Mouse (Mus musculus) thymus, adult 18-20 months (tissue): ENCODE results near the gene Tsku.
A peak's percentile ranks its signal among the peaks of the same experiment; 100 is the strongest.

Source experiments
- DNase-seq, 2 experiments: peaks; one replicate each; pipeline ENCODE4 v3.0.0; 2022; ENCODE audit warnings: mixed read lengths in 2 of 2

Tsku gene

DNA sequence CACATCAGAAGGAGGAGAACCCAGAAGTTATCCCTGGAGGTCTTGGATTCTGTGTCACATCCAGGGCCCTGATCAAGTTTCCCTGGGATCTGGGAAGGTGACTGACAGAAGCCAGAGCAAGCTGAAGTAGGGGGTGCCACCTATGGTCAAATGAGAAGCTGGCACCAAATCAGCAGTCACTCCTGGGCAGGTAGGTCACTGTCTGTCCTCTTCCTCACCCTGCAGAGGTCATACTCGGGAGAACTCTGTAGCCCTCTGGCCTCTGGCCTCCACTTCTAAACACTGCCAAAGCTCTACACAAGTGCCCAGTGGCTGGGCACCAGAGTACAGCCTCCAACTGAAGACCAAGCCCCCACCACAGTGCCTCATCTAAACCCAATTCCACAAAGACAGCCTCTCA, 3.1 kb downstream of the Tsku start:
- no peak for DNase-seq

DNA sequence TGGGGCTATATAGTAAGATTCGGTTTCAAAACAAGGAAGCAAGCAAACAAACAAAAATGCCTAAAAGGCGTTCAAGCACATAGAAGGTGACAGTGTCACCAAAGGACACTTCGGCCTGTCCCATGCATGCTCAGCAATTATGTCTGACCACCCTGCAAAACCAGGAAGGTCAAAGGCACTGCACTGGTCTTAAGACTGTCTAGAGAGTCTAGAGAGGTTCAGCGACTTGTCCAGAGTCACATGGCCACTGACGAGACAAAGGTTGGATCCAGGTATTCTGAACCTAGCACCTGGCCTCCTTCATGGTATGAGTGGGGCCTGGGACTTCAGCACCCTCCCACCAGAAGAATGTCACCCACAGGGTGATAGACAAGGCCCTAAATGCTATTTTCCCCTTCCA, 3.8 kb downstream of the Tsku start:
- DNase-seq, result no peak

DNA sequence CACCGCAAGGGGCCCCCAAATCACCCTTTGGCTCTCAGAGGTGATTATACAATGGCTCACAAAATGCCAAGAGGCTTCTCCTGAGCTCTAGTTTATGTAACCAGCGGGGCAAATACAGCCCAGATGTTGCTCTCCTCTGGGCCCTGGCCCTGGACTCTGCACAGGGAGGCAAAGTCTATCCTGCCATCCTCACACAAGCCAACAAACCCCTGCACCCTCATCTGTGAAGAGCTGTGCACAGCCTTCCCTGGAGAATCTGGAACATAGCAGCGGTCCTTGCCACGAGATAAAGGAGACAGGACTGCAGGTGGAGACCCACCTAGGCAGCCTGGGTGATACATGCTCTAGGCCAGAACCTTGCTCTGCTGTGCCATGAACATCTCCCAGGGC, 6.2 kb downstream of the Tsku start:
- no peak for DNase-seq

DNA sequence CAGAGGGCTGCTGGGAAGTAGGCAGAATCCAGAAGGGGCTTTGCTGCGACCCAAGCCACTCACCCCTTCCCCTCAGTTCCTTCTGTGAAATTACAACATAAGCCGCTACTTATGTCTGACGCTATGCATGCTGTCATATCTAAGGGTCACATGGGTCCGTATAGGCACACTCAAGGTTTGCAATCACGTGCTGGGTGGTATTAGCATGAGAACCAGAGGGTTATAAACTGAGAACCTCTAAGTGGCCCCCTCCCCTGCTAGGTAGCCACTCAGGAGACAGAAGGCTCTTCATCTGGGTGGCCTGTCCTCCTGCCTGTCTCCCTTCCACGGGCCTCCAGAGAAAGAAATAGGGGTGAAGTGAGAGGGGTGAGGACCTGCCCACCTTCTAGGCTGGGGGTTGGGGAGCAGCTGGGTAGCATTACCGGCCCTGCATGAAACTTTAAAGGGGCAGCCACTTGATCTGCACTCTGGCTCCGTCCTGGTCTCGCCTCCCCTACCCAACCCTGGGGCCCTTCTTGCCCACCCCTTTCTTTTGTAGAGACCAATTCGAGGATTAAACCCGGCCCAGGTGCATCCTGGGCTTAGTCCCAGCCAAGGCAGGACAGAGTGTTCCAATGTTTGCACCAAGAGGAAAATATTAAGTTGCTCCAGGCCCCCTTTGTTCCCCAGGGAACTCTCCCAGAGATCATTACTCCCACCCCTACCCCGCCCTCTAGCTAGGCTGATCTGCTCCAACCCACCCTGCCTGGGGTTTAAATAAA, 6.8 kb downstream of the Tsku start:
- no peak for DNase-seq

DNA sequence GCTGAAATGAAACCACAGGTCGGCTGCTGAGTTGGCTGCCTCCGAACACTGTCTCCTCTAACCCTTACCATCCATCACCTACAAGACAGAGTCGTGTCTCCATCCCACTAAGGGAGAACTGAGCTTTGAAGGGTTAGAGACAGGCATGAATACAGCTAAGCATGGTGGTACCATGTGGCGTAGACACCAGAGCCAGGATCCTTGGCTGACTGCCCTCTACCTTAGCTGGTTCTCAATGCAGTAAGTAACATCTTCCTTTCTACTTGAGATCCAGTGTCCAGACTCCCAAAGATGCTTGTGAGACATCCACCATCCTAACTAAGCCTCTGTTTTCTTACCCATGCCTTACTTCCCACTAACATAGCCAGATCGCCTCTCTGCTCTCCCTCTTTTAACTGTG, 7.5 kb downstream of the Tsku start:
- DNase-seq, result no peak

DNA sequence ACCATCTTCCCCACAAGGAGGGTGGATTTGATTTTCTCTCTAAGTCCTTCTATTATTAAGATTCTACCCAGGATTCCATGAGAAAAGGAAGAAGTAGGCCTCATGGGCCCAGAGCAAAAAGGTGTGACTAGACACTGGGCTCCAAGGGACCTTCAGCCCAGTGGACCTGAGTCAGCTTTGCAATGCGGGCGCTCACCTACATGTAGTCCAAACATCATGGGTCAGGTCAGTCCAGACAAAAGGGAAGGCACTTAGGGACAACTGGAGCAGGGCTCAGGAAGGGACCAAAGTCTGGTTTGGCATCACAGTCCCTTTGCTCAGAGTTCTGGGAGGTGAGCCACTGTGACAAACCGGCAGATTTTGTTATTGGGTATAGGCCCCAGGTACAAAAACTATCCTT, 9.6 kb downstream of the Tsku start:
- no peak for DNase-seq

DNA sequence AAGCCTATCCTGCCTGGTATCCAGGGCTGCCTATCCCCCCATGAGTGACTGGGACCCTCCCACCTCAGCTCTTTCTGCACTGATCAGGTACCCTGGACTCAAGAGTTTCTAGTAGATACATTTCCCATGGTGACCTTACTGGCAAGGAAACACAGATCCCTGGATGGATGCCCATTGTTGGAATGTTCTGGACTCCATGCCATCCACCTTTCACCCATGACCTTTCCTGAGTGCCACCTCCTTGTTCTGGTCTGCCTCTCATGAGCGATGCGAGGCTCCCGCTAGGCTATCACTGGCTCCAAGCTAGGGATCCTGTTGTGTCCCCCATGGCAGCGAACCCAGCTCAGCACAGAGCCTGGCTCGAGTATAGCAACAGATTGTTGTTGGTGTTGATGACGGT, 11.3 kb downstream of the Tsku start:
- DNase-seq, result no peak

DNA sequence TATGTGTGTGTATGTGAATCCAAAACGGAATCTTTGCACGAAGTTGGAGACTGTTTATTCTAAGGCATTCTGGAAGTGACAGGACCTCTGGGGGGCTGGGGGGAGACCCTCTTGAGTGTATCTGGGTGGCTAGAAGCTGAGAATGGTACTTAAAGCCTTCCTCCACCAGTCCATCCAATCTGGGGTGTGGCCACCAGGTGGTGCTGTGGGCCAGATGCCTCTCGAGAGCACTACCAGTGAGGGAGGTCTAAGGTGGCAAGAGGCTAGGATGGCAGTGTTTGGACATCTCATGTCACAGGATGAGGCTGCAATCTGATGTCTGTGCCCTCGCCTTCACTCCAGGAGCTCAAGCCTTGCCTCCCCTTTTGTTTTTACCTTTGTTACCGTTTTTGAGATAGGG, 12.0 kb downstream of the Tsku start:
- DNase-seq, result peak; percentile 43 to 47

DNA sequence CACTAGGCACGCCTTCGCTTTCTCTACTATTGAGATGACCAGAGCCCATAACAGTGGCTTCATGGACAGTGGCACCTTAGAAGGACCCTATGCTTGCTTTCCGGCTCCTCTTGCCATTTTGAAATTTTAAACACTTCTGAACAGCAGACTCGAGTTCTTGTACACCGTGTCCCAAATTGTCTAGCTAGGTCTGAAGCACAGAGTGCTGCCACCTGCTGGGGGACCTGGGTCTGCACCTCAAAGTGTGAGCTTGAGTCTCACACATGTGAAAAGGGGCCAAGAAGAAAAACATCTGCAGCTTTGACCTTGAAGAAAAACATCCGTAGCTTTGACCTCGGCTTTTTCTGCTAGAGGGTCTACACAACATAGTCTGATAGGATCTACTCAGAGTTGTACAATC, 13.1 kb downstream of the Tsku start:
- DNase-seq, result peak in 1 of 2 experiments; percentile 21

DNA sequence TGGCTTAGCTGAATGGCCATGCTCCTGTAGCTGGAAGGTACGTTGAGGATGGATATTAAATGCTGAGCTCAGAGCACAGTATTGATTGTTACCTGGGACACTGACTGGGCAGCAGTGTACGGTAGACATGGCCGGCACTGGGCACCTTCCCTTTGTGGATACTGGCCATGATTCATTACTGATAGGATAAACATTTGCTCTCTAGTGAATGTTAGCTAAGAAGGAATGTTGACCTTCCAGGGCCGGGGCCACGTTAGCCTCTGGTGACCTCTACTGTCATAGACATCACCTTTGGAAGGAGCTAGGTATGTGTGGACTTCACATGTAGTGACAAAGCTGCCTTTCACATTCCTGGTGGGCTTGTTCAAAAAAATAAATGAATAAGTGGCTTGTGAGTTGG, 13.7 kb downstream of the Tsku start:
- DNase-seq, result no peak

DNA sequence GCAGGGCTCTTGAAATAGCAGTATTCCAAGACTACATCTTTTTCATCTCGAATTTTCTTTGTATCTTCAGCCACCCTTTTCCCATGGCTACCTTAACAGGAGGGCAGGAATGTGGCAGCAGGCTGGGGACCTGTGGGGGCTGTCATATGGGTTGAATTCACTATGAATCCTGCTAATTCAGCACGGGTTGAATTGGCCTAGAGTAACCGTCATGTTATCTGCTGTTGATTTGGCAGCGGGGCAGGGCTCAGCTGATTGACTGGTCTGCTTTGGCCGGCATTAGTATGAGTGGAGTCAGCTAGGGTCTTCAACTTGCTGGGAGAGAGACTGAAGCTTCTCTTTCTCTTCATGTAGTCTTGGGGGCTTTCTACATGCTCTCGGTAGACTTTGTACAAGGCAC, 16.1 kb downstream of the Tsku start:
- DNase-seq, result no peak

DNA sequence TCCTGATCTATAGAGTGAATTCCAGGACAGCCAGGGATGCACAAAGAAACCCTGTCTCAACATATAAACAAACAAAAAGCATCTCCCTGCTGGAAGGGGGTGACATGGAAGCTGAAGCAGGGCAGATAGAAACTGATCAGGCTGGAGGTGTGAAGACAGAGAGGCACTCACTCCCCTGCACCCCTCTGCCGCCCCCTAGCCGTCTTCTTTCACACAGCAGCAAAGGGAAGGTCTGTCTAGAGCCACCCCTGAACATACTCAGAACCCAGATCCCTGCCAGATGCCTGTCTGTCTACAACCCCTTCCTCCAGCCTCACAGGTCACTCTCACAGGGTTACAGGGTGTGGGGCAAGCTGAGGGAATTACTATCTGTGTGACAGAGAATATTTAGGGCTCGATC, 16.8 kb downstream of the Tsku start:
- DNase-seq, result peak; percentile 14 to 29

DNA sequence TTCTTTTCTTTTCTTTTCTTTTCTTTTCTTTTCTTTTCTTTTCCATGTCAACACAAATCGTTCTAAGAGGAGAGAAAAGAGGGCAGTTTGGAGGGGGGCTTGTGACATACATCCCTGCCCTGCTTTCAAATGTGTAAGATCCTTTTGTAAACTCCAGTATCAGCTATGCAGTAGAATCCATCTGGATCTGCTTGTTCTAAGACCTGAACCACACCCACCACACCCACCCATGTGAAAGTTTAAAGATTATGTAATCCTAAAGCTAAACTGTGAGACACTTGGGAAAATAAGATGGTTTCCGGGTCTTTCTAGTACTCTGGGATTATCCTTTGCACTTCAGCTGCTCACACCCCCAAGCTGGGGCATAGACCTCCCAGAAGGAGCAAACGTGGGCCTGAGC, 18.9 kb downstream of the Tsku start:
- DNase-seq, result no peak

DNA sequence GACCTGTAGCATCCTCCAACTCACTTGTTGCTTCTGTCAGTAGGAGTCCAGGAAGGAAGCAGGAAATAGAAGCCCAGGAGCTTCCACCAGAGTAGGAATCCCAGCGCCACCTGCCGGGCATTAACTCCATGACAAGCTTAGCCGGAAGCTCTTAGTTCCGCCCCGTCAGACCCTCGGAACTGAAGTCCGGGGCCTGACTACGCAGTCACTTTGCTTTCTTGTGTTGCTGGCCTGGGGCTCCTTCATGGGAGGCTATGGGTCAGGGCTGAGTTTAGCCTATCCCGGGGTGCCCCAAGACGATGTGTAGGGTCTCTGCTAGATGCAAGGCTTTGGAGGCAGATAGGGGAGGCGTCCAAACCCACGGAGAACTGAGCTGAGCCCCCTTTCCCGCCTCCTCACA, 19.7 kb downstream of the Tsku start:
- peak; percentile 62 to 63 for DNase-seq

DNA sequence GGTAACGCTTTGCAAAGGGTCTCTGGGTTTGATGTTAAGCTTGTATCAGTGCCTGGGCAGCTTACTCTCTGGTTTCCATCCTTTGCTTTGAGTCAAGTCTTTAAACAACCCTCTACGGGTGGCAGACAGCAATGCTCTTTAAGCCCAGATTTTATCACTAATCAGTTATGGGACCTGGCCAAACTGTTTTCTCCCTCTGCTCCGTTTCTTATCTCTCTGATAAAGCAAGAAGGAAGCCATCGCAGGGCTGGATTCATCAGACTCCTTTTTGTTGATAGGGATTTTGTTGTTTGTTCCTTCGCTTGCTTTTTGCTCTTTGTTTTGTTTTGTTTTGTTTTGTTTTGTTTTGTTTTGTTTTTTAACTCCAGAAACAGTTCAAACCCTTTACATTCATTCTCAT, 20.8 kb downstream of the Tsku start:
- DNase-seq, result no peak

DNA sequence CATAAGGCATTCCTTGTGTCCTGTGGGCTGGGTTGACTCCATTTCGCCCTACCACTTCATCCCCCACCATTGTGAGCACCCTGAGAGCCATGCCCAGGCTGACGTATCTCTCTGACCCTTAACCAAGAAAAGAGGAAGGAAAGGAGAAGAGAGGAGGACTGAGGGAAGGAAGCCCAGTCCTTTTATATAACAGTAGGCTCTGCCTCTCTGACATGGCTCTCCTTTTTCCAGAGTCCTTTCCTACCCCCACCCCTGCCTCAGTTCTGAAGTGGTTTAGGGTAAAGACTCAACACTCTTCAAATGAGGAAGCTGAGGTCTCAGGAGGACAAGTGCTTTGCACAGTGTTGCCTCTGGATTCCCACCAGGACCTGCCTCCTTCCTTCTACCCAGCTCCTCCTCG, 27.1 kb downstream of the Tsku start:
- no peak for DNase-seq

DNA sequence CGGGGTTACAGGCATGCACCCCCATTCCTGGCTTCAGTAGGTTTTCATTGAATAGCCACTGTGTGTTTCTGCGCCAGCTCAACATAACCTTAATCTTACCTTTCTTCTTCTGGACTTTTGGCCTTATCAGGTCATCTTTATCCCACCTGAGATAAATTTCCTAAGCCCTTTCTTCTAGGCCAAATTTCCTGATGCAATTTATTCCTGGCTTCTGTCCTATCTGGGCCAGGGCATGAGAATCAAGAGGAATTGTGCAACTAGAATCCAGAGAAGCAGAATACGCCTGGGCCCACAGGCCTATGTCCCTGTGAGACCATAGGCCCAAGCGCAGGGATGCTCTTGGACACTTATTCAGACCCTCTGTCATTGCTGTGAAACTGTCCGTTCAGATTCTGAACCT, 27.6 kb downstream of the Tsku start:
- no peak for DNase-seq

DNA sequence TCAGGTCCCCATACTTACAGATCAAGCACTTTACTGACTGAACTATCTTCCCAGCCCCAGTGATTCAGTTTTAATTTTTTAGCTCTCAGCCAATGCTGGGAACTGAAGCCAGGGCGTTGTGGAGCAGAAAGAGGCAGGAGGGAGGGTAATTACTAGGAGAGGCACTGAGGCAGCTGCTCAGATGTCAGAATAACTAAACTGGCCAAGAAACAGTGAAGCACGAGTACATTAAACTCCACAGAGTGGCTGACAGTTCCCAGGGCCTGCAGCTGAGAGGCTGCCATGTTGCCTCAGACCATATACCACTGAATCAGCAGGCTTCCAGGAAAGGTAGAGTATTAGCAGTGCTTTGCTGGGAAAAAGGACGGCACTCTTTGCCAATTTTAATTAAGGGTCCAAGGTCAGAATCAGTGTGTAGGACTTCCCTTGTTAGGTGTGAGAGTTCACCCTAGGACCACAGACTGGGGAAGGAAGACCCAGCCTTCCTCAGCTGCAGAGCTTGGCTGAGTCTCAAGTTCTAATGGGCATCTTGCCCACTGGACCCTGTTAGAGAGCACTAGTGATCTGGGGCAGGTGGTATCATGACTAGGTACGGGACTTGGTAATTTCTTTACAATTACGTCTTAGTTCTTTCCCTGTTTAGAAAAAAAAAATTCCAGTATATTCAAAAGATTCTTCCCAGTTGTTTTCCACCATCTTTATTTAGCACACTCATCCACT, 28.3 kb downstream of the Tsku start:
- DNase-seq, result no peak

DNA sequence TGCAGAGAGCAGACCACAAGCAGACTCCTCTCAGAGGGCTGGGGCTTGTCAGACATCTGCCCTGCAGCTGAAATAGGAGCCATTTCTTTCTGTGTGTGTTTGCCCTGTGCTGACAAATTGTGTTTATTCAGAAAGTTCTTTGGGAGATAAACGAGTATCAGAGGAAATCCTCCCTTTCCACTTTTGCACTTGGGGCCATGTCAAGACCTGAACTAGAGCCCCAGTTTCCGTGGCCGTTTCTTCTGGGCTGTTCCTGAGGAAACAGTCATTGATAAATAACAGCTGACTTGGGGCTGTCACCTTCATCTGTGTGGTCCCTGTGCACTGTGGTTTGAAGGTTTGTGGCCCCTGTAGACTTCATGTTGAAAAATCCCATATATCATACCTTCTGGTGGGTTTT, 29.2 kb downstream of the Tsku start:
- no peak for DNase-seq

DNA sequence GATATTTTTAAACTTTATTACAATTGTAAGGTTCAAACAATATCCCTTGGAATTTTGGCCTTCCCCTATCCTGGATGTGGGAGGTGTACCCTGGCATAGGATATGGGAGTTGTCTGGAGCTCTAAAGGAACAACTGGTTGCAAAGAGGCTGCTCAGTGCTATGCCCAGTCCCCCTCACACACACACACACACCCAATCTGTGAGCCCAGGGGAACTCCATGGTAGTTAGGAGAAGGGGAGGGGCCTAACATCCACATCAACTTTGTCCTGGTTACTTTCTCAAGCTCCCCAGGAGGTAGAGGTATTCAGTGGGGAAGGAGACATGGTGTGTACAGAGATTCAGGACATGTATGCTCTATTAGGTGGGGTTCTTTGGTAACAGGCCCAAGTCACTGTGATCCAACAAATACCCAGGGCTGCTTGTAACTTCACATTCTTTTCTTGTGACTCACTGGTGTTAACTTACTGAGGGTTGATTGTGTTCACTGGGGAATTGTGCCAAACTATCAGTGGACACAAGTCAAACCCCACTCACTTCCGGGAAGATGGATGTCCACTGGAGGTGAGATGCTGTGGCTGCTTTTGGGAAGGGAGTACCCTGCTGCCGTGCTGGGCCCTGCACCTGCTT, 30.6 kb downstream of the Tsku start:
- no peak for DNase-seq

DNA sequence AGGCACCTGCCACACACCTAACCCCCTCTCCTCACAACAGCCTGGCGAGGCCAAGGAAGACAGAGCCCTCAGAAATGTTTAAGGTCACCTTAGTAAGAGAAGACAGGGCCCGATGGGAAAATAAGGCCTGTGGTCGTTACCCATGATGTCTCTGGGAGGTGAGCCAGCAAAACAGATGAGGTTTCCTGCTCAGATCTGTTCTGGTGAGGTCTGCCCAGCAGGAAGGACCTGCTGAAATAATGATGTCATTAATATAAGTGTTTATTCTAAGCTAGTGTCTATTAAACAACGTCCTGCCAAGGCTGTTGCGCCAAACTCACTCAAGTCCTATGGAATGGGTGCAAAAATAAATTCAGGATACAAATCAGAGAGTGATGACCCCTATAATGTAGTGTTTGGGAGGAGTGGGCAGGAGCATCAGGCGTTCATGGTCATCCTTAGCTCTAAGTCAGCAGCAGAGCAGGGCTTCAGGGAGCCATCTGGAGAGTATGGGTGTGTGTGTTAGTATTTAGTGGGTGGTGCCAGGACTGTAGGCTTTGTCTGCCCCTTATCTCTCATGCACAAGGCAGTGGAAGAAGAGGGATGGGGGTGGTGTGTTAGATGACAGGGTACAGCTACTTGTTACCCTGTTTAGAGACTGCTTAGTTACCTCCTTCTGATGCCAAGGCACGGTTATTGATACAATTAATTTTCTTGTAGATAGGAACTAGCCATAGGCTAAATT, 31.3 kb downstream of the Tsku start:
- DNase-seq, result no peak

DNA sequence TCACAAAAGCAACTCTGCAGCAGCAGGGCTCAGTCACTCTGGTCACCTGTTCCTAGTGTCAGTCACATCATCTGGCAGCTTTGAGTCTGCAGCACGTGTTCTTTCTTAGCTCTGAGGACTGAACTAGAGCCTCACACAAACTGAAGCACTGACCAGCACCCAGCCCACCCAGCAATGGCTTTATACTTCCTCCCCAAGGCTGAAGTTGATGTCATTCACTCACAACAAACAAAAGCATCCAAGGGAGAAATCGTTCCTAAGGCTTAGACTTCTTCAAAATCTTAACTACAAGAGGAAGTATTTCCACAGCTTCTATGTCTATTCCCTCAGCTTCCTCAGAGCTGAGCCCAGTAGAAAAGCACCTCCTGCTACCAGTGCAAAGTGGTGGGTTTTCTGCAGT, 32.8 kb downstream of the Tsku start:
- no peak for DNase-seq

DNA sequence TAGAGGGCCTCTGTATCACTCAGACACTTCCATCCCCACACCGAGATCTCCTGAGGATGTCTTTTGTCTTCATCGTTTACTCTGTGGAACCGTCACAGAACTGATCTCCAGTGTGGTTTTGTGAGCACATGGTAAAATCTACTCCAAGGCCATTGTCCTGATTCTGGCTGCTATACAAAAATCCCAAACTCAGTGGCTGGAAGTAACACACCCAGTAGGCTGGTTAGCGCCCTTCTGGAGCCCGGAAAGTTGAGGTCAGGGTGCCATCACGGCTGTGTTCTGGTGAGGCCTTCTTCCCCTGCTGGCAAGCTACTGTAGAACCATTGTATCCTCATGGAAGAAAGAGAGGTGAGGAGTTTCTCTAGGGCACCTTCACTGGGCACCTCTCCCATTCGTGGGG, 35.1 kb downstream of the Tsku start:
- DNase-seq, result no peak

DNA sequence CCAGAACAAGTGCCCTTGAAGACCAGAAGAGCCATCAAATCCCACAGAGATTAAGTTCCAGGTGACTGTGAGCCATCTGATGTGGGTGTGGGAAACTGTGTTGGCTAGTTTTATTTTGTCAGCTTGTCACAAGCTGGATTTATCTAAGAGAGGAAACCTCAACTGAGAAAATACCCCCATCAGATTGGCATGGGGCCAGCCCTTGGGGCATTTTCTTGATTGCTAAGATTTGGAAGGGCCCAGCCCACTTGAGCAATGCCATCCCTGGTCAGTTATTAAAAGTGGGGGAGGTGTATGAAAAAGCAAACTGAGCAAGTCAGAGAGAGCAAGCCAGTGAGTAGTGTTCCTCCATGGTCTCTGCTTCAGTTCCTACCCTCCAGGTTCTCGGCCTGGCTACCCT, 36.9 kb downstream of the Tsku start:
- DNase-seq, result no peak
